Mouse (Mus musculus) heart, postnatal 0 days (tissue): Measurements from ENCODE around the gene Fcf1. TPM values are rescaled to one million over a fixed set of nuclear protein-coding genes. Genes with fewer than 3 reads are reported as not detected.

Experiments used
- ATAC-seq: fragments of 200-750 bp; cut with Nextera tagmentation; 2 replicates; pipeline ENCODE4 v1.8.0; 2017; ENCODE audit warnings: low read depth, moderate number of reproducible peaks, moderate library complexity; ENCODE audit not compliant: insufficient read depth
- DNase-seq: peaks from one replicate; pipeline ENCODE4 v3.0.0-alpha.2; 2016; ENCODE audit warnings: low spot score
- H3K27ac ChIP-seq: fragments of 300-500 bp; sonication (generic); 2 replicates; pipeline ENCODE4 v1.5.1; 2014; ENCODE audit warnings: low read depth, mild to moderate bottlenecking
- H3K27me3 ChIP-seq: fragments of 300-500 bp; sonication (generic); 2 replicates; pipeline ENCODE4 v1.6.1; 2014; ENCODE audit warnings: low read length, mixed read lengths; ENCODE audit not compliant: control insufficient read depth, insufficient read depth
- H3K36me3 ChIP-seq: fragments of 300-500 bp; sonication (generic); replicated peaks from 2 replicates; pipeline ENCODE4 v1.6.1; 2014; ENCODE audit warnings: low read length, mixed read lengths; ENCODE audit not compliant: control insufficient read depth, insufficient read depth
- H3K4me1 ChIP-seq: fragments of 300-500 bp; sonication (generic); 2 replicates; pipeline ENCODE4 v1.6.1; 2014; ENCODE audit warnings: antibody characterized with exemption; ENCODE audit not compliant: control insufficient read depth, insufficient read depth
- H3K4me2 ChIP-seq: fragments of 300-500 bp; sonication (generic); 2 replicates; pipeline ENCODE4 v1.6.1; 2014; ENCODE audit warnings: low read depth, mild to moderate bottlenecking, low read length, moderate library complexity
- H3K4me3 ChIP-seq: fragments of 300-500 bp; sonication (generic); 2 replicates; pipeline ENCODE4 v1.5.1; 2014; ENCODE audit warnings: low read depth, low read length
- H3K9ac ChIP-seq: fragments of 300-500 bp; sonication (generic); replicated peaks from 2 replicates; pipeline ENCODE4 v1.6.1; 2014; ENCODE audit warnings: low read depth, low read length, mixed read lengths
- H3K9me3 ChIP-seq: fragments of 300-500 bp; sonication (generic); replicated peaks from 2 replicates; pipeline ENCODE4 v1.6.1; 2016; ENCODE audit warnings: low read length; ENCODE audit not compliant: control insufficient read depth
- CTCF ChIP-seq: IDR thresholded peaks from 2 replicates; pipeline ENCODE4 v1.5.1; 2016; ENCODE audit warnings: antibody characterized with exemption, control low read depth, low read depth
- EP300 ChIP-seq: IDR thresholded peaks from 2 replicates; pipeline ENCODE4 v1.6.1; 2016; ENCODE audit warnings: antibody characterized with exemption, low read depth
- WGBS: fragments of 180-500 bp; shearing (Covaris S2); extraction: QIAGEN DNeasy Blood & Tissue Kit; methylation state at CpG from one replicate; pipeline ENCODE4 v1.1.7; 2014; 5-methylcytosine and 5-hydroxymethylcytosine counted together
- polyA plus RNA-seq: library from polyadenylated mRNA; unstranded; fragments of >200 nt; fragmentation: Nextera tagmentation; extraction: Ambion mirVana; gene quantifications from 2 replicates; pipeline ENCODE4 v1.2.1, GENCODE M21; 2015
- total RNA-seq: library from RNA; depleted of rRNA; stranded (reverse); fragments of >200 nt; gene quantifications from 2 replicates; pipeline ENCODE4 v1.2.3, GENCODE M21; 2014; ENCODE audit warnings: low replicate concordance; rRNA removed

The Fcf1 gene
- total RNA-seq: 17.8 and 39.1 TPM in 2 replicates
- polyA plus RNA-seq: 85.1 and 90.9 TPM in 2 replicates

DNA sequence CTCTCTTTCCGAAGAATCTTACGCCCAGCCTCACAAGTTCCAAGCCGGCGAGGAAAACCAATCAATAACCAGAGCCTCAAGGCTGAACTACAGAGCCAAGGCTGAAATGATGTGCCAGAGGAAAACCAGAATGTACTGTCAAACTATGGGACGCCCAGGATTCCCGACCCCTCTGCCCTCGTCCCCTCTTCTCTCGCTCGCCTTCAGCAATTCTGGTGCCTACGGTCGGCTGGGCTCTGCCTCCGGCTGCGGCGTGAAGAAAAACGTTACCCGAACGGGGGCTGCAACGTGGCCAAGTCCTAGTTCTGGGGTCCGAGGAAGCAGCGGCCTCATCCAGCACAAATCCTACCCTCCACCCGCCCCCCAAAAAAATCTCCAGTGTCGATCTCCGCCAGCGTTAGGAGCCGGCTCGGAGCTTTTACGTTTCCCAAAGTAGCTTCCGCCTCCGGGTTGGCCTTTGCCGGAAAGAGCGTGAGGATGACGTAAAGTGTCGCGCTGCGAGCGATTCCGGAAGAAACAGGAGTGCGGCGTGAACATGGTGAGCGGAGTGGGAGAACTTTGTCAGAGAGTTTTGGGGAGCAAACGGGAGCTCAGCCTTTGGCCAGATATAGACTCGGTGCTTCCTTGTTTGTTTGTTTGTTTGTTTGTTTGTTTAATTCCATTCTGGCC is at the start of gene Fcf1, which contains the start of gene Arel1:
TSS of gene Fcf1 (plus strand) at position 470 of the 669 bp plus-strand sequence.
TSS of gene Arel1 (minus strand) at position 473 of the 669 bp plus-strand sequence.
- Histone ChIP-seq H3K4me2 (peak within 1 kb of the TSS; percentile 95), H3K36me3 (peaks cover 28% of the 10 kb centered on the region), H3K4me3 (peak within 1 kb of the TSS; percentile 89), H3K9me3 (no peaks in the 10 kb centered on the region), H3K27me3 (no peaks in the 10 kb centered on the region), H3K4me1 (peaks cover 16% of the 10 kb centered on the region; the same call in 1 of the 2 replicates), H3K9ac (peak within 1 kb of the TSS; percentile 81), H3K27ac (peak within 1 kb of the TSS; percentile 58)
- WGBS: under 1% methylated on average over 41 of the region's 42 CpGs
- TF ChIP-seq EP300 (no peak), CTCF (no peak)
- DNase-seq (peak; percentile 90), ATAC-seq (peak; percentile 83)

DNA sequence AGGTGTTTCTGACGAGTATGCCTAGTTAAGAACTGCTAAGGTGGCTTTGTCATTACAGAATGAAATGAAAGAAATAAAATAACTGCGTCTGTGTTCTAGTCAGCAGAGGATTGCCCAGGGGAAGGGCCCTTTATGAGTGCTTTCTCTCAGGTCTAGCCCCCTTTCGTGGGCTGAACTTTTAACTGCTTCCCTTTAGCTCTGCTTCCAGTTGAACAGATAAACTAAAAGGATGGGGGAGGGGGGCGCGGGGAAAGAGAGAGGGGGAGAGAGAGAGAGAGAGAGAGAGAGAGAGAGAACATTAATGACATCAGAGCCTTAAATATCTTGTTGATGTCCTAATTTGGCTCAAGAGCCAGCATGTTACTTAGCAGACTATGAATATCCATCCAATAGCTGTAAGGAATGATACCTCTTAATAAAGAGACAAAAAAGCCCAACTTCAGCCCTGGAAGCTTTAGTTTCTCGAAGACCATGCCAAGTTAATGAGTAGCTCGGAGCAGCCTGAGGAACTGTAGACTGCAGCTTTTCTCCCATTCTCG is 48.7 kb upstream of the Fcf1 start:
- 45% methylated on average over 8 of the region's 8 CpGs for WGBS
- H3K27ac ChIP-seq: peak overlapping the region; percentile 76
- peak overlapping the region; percentile 9 for H3K9ac ChIP-seq
- ATAC-seq (peak; percentile 71), DNase-seq (peak; percentile 84)
- H3K36me3 ChIP-seq: peaks cover 62% of the 10 kb centered on the region
- no peak for TF ChIP-seq EP300
- no peak for TF ChIP-seq CTCF
- peak overlapping the region; percentile 4; the same call in 1 of the 2 replicates for H3K4me3 ChIP-seq
- H3K4me2 ChIP-seq: peak overlapping the region; percentile 45
- H3K4me1 ChIP-seq: 0 out of 2 replicates have a peak, but pooled peaks cover 4% of the 10 kb centered on the region
- no peaks in the 10 kb centered on the region for H3K9me3 ChIP-seq
- no peaks in the 10 kb centered on the region for H3K27me3 ChIP-seq

DNA sequence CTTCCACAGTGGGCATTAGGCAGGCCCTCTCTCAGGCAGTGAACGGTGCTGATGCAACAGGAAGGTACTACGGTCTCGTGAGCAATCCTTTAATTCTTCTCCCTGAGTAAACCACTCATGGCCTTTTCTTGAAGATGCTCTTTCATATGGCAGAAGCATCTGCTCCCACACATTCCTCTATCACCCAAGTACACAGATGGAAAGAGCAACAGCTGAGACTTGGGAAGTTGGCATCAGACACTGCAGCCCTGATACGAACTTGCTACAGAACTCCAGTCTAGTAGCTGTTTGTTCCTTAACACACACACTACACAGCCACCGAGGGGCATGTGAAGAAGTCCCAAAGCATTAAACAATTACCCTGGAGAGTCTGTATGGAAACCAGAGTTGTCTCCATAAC is 46.4 kb upstream of the Fcf1 start:
- H3K27ac ChIP-seq: no peak overlapping the region
- no peak for TF ChIP-seq CTCF
- no peak for TF ChIP-seq EP300
- no peak overlapping the region for H3K4me3 ChIP-seq
- no peaks in the 10 kb centered on the region for H3K9me3 ChIP-seq
- no peak overlapping the region for H3K9ac ChIP-seq
- no peaks in the 10 kb centered on the region for H3K27me3 ChIP-seq
- DNase-seq: no peak
- ATAC-seq: no peak
- H3K4me1 ChIP-seq: no peaks in the 10 kb centered on the region
- peaks cover 69% of the 10 kb centered on the region for H3K36me3 ChIP-seq
- H3K4me2 ChIP-seq: no peak overlapping the region
- 87% methylated on average over 5 of the region's 5 CpGs for WGBS

DNA sequence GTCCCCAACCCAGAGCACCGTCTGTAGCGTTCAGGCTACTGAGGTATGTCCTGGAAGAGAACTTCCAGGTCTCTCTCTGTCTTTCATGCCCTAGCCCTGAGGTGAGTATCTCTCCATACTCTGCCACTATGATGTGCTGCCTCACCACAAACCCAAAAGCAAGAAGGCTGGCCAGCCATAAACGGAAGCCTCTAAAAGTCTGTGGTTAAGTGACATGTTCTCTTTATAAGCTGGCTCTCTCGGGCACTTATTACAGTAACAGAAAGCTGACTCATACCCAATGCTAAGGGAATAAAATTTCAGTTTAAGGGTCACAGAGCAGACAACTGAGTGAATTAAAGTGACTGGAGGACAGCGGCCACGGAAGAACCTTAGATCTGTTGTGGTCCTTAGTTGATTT is 44.2 kb upstream of the Fcf1 start:
- 91% methylated on average over 6 of the region's 6 CpGs for WGBS
- H3K27ac ChIP-seq: no peak overlapping the region
- H3K9me3 ChIP-seq: no peaks in the 10 kb centered on the region
- ATAC-seq (no peak), DNase-seq (no peak)
- peaks cover 72% of the 10 kb centered on the region for H3K36me3 ChIP-seq
- TF ChIP-seq EP300: no peak
- no peak for TF ChIP-seq CTCF
- H3K9ac ChIP-seq: no peak overlapping the region
- H3K4me2 ChIP-seq: no peak overlapping the region
- H3K4me3 ChIP-seq: no peak overlapping the region
- no peaks in the 10 kb centered on the region for H3K4me1 ChIP-seq
- no peaks in the 10 kb centered on the region for H3K27me3 ChIP-seq

DNA sequence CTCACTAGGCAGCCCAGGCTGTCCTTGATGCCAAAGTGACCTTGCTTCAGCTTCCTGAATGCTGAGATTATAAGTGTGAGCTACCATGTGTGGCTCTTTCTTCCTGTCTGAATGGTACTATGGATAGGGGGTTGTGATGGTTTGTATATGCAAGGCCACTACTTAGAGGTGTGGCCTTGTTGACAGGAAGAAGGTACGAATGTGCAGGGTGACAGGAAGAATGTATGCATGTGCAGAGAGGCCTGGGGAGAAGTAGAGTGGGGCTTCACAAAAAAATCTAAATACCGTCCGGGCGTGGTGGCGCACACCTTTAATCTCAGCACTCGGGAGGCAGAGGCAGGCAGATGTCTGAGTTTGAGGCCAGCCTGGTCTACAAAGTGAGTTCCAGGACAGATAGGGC is 38.5 kb upstream of the Fcf1 start:
- Histone ChIP-seq H3K4me2 (no peak overlapping the region), H3K27me3 (no peaks in the 10 kb centered on the region), H3K36me3 (peaks cover 67% of the 10 kb centered on the region), H3K9ac (no peak overlapping the region), H3K4me3 (no peak overlapping the region), H3K27ac (no peak overlapping the region), H3K4me1 (no peaks in the 10 kb centered on the region; the same call in 1 of the 2 replicates), H3K9me3 (no peaks in the 10 kb centered on the region)
- ATAC-seq (no peak), DNase-seq (no peak)
- WGBS: 91% methylated on average over 6 of the region's 6 CpGs
- no peak for TF ChIP-seq EP300
- no peak for TF ChIP-seq CTCF
